Mouse (Mus musculus): ENCODE measurements around the gene Nup98. TPM values are rescaled to one million over a fixed set of nuclear protein-coding genes. Genes with fewer than 3 reads are reported as not detected.

Nup98 gene
- total and polyA plus RNA-seq, 2 experiments from 2014 or later, result 11.0 to 37.1 TPM

- no peak for ATAC-seq
- Histone ChIP-seq H3K4me2 (ENCODE audit: low read depth, low read length) (no peak overlapping the region), H3K4me1 (ENCODE audit: insufficient read depth, low read length) (no peaks in the 10 kb centered on the region), H3K36me3 (ENCODE audit: insufficient read depth, low read length) (peaks cover 40% of the 10 kb centered on the region), H3K4me3 (ENCODE audit: low read length) (no peak overlapping the region), H3K9me3 (ENCODE audit: low read length) (no peaks in the 10 kb centered on the region), H3K9ac (replicated peaks; ENCODE audit: low read length) (no peak overlapping the region), H3K27me3 (ENCODE audit: insufficient read depth, low read length) (no peaks in the 10 kb centered on the region), H3K27ac (no peak overlapping the region)
- DNase-seq (ENCODE audit: low spot score), result peak; percentile 35
- 92% methylated on average over 1 of the region's 1 CpGs for WGBS
- peak; percentile 66 for TF ChIP-seq CTCF (IDR thresholded peaks at IDR 0.05; ENCODE audit: low read depth)
These were observed 72.5 kb downstream of the Nup98 start for GRCm38 (mm10) chr7:102137464-102137863.

- WGBS, result 94% methylated on average over 4 of the region's 4 CpGs
These were observed 77.6 kb downstream of the Nup98 start for GRCm38 (mm10) chr7:102132395-102132794.

GRCm38 (mm10) chr7:102120326-102120725 is 89.7 kb downstream of the Nup98 start:
- WGBS, result 91% methylated on average over 10 of the region's 10 CpGs
- no peak for TF ChIP-seq CTCF (IDR thresholded peaks at IDR 0.05; ENCODE audit: low read depth)
- no peak overlapping the region for H3K4me2 ChIP-seq (ENCODE audit: low read depth, low read length)
- H3K9ac ChIP-seq (replicated peaks; ENCODE audit: low read length), result no peak overlapping the region
- peaks cover 56% of the 10 kb centered on the region for H3K36me3 ChIP-seq (ENCODE audit: insufficient read depth, low read length)
- H3K27me3 ChIP-seq (ENCODE audit: insufficient read depth, low read length), result no peaks in the 10 kb centered on the region
- DNase-seq (ENCODE audit: low spot score) (no peak), ATAC-seq (no peak)
- no peaks in the 10 kb centered on the region for H3K4me1 ChIP-seq (ENCODE audit: insufficient read depth, low read length)
- H3K27ac ChIP-seq, result no peak overlapping the region
- no peak overlapping the region for H3K4me3 ChIP-seq (ENCODE audit: low read length)
- H3K9me3 ChIP-seq (ENCODE audit: low read length), result no peaks in the 10 kb centered on the region

More at GRCm38 (mm10) chr7:102132395-102132794, 77.6 kb downstream of the Nup98 start:
- H3K9ac ChIP-seq (replicated peaks; ENCODE audit: low read length), result no peak overlapping the region
- ATAC-seq (no peak), DNase-seq (ENCODE audit: low spot score) (no peak)
- no peak overlapping the region for H3K27ac ChIP-seq
- H3K4me3 ChIP-seq (ENCODE audit: low read length), result no peak overlapping the region
- no peak overlapping the region for H3K4me2 ChIP-seq (ENCODE audit: low read depth, low read length)
- TF ChIP-seq CTCF (IDR thresholded peaks at IDR 0.05; ENCODE audit: low read depth), result no peak
- H3K9me3 ChIP-seq (ENCODE audit: low read length), result no peaks in the 10 kb centered on the region
- peaks cover 49% of the 10 kb centered on the region for H3K36me3 ChIP-seq (ENCODE audit: insufficient read depth, low read length)
- no peaks in the 10 kb centered on the region for H3K4me1 ChIP-seq (ENCODE audit: insufficient read depth, low read length)
- no peaks in the 10 kb centered on the region for H3K27me3 ChIP-seq (ENCODE audit: insufficient read depth, low read length)

GRCm38 (mm10) chr7:102117382-102117781 is 92.6 kb downstream of the Nup98 start:
- no peak for ATAC-seq
- H3K4me3 ChIP-seq (ENCODE audit: low read length), result no peak overlapping the region
- WGBS, result 78% methylated on average over 6 of the region's 6 CpGs

GRCm38 (mm10) chr7:102116579-102117331 is 93.2 kb downstream of the Nup98 start, which contains the start of gene Chrna10:
Gene Chrna10, minus strand, starts transcription at chr7:102116828.
- WGBS, result 58% methylated on average over 7 of the region's 7 CpGs
- H3K36me3 ChIP-seq (ENCODE audit: insufficient read depth, low read length), result peaks cover 20% of the 10 kb centered on the region
- no peaks in the 10 kb centered on the region for H3K9me3 ChIP-seq (ENCODE audit: low read length)
- no peaks in the 10 kb centered on the region for H3K4me1 ChIP-seq (ENCODE audit: insufficient read depth, low read length)
- no peak within 1 kb of the TSS for H3K4me2 ChIP-seq (ENCODE audit: low read depth, low read length)
- ATAC-seq (no peak), DNase-seq (ENCODE audit: low spot score) (no peak)
- no peak for TF ChIP-seq CTCF (IDR thresholded peaks at IDR 0.05; ENCODE audit: low read depth)
- H3K4me3 ChIP-seq (ENCODE audit: low read length), result no peak within 1 kb of the TSS
- H3K9ac ChIP-seq (replicated peaks; ENCODE audit: low read length), result no peak within 1 kb of the TSS
- no peaks in the 10 kb centered on the region for H3K27me3 ChIP-seq (ENCODE audit: insufficient read depth, low read length)
- H3K27ac ChIP-seq, result no peak within 1 kb of the TSS

More at GRCm38 (mm10) chr7:102117382-102117781, 92.6 kb downstream of the Nup98 start:
- no peak overlapping the region for H3K4me2 ChIP-seq (ENCODE audit: low read depth, low read length)
- no peak overlapping the region for H3K27ac ChIP-seq
- H3K36me3 ChIP-seq (ENCODE audit: insufficient read depth, low read length), result peaks cover 27% of the 10 kb centered on the region
- no peak for DNase-seq (ENCODE audit: low spot score)
- no peaks in the 10 kb centered on the region for H3K27me3 ChIP-seq (ENCODE audit: insufficient read depth, low read length)
- no peaks in the 10 kb centered on the region for H3K4me1 ChIP-seq (ENCODE audit: insufficient read depth, low read length)
- no peaks in the 10 kb centered on the region for H3K9me3 ChIP-seq (ENCODE audit: low read length)
- TF ChIP-seq CTCF (IDR thresholded peaks at IDR 0.05; ENCODE audit: low read depth), result no peak
- H3K9ac ChIP-seq (replicated peaks; ENCODE audit: low read length), result no peak overlapping the region

- H3K9me3 ChIP-seq (ENCODE audit: low read length), result no peaks in the 10 kb centered on the region
- H3K4me2 ChIP-seq (ENCODE audit: low read depth, low read length), result no peak overlapping the region
- no peak overlapping the region for H3K4me3 ChIP-seq (ENCODE audit: low read length)
- no peaks in the 10 kb centered on the region for H3K36me3 ChIP-seq (ENCODE audit: insufficient read depth, low read length)
- H3K4me1 ChIP-seq (ENCODE audit: insufficient read depth, low read length), result no peaks in the 10 kb centered on the region
- WGBS, result 82% methylated on average over 45 of the region's 45 CpGs
- H3K27ac ChIP-seq, result no peak overlapping the region
- TF ChIP-seq CTCF (IDR thresholded peaks at IDR 0.05; ENCODE audit: low read depth), result no peak
- ATAC-seq (no peak), DNase-seq (ENCODE audit: low spot score) (no peak)
- H3K27me3 ChIP-seq (ENCODE audit: insufficient read depth, low read length), result no peaks in the 10 kb centered on the region
- H3K9ac ChIP-seq (replicated peaks; ENCODE audit: low read length), result no peak overlapping the region
These were observed 96.7 kb downstream of the Nup98 start for GRCm38 (mm10) chr7:102113151-102113729.

- no peak overlapping the region for H3K4me2 ChIP-seq (ENCODE audit: low read depth, low read length)
- no peaks in the 10 kb centered on the region for H3K4me1 ChIP-seq (ENCODE audit: insufficient read depth, low read length)
- no peak overlapping the region for H3K27ac ChIP-seq
- H3K9me3 ChIP-seq (ENCODE audit: low read length), result no peaks in the 10 kb centered on the region
- TF ChIP-seq CTCF (IDR thresholded peaks at IDR 0.05; ENCODE audit: low read depth), result no peak
- H3K27me3 ChIP-seq (ENCODE audit: insufficient read depth, low read length), result no peaks in the 10 kb centered on the region
- 90% methylated on average over 4 of the region's 4 CpGs for WGBS
- no peaks in the 10 kb centered on the region for H3K36me3 ChIP-seq (ENCODE audit: insufficient read depth, low read length)
- DNase-seq (ENCODE audit: low spot score) (no peak), ATAC-seq (no peak)
- H3K4me3 ChIP-seq (ENCODE audit: low read length), result no peak overlapping the region
- H3K9ac ChIP-seq (replicated peaks; ENCODE audit: low read length), result no peak overlapping the region
These were observed 100.2 kb downstream of the Nup98 start for GRCm38 (mm10) chr7:102109746-102110145.
